Comparison of ENCODE assay signal across 14 mouse cellular contexts in genomic region chr8:85380123-85380823, GRCm38 (mm10). TPM values are rescaled to one million over a fixed set of nuclear protein-coding genes. Genes with fewer than 3 reads are reported as not detected.
DNase-seq lines count a peak whose midpoint lies in the region; ATAC-seq and TF ChIP-seq lines count a peak whose summit lies in the region.
"Had no signal": no experiment of that assay in that cellular context is flagged by ENCODE, and none has a peak within 500 bp of the region (broad histone marks: within the 10 kb centered on the region; RNA-seq: fewer than 3 reads in every experiment).

No protein-coding gene starts in this region.

- TF ChIP-seq RAD21 in MEL (IDR thresholded peaks at IDR 0.05; ENCODE audit: low read depth, low read length): no peak

- peak overlapping the region; percentile 33 for H3K9ac ChIP-seq in MEL (ENCODE audit: control insufficient read depth, low read depth, low read length, poor library complexity, severe bottlenecking)
- peak overlapping the region; percentile 82 for H3K9ac ChIP-seq in liver, embryonic 12.5 days
- no peak overlapping the region for H3K9ac ChIP-seq in hindbrain, embryonic 14.5 days
- H3K9ac ChIP-seq: forebrain, embryonic 12.5 days; hindbrain, embryonic 13.5 days; midbrain, embryonic 15.5 days had no signal

- peaks cover 5% of the 10 kb centered on the region for H3K4me1 ChIP-seq in kidney, adult 2 months (ENCODE audit: control insufficient read depth, insufficient read depth, low read length)
- H3K4me1 ChIP-seq in MEL (ENCODE audit: control insufficient read depth in 1 of 2, insufficient read depth in 2 of 2, low read length in 2 of 2): peaks cover 0 to 34% of the 10 kb centered on the region in 2 experiments; a peak in 3 of 4 replicates
- H3K4me1 ChIP-seq in erythroblast, embryonic 14.5 days (ENCODE audit: control insufficient read depth): peaks cover 92% of the 10 kb centered on the region
- H3K4me1 ChIP-seq in liver, embryonic 12.5 days: peaks cover 92% of the 10 kb centered on the region
- H3K4me1 ChIP-seq in hindbrain, embryonic 14.5 days (replicated peaks; ENCODE audit: control insufficient read depth, insufficient read depth, low read length): no peaks in the 10 kb centered on the region
- H3K4me1 ChIP-seq: hindbrain, embryonic 13.5 days; midbrain, embryonic 15.5 days had no signal

- peak in 1 of 2 experiments; percentile 31; a peak in 1 of 4 replicates for TF ChIP-seq EP300 in MEL (IDR thresholded peaks at IDR 0.05; ENCODE audit: low read depth in 1 of 2, low read length in 2 of 2)

- intact Hi-C loops in left cerebral cortex, postnatal 25 days (cut with DNase I): no loop called here

- WGBS in kidney, adult 2 months: 79% methylated on average over 10 of the region's 10 CpGs
- 23% methylated on average over 10 of the region's 10 CpGs for WGBS in liver, embryonic 12.5 days (ENCODE audit: insufficient replicate concordance)
- WGBS in hindbrain, embryonic 14.5 days: 84% methylated on average over 10 of the region's 10 CpGs

- no peaks in the 10 kb centered on the region for H3K27me3 ChIP-seq in kidney, adult 2 months (replicated peaks; ENCODE audit: control insufficient read depth, insufficient read depth, low read length)
- no peaks in the 10 kb centered on the region for H3K27me3 ChIP-seq in MEL (ENCODE audit: control insufficient read depth in 1 of 2, insufficient read depth in 2 of 2, low read length in 2 of 2)
- H3K27me3 ChIP-seq in erythroblast, embryonic 14.5 days (ENCODE audit: control insufficient read depth): no peaks in the 10 kb centered on the region
- H3K27me3 ChIP-seq in liver, embryonic 12.5 days (replicated peaks): no peaks in the 10 kb centered on the region
- H3K27me3 ChIP-seq in hindbrain, embryonic 14.5 days (ENCODE audit: control insufficient read depth, insufficient read depth, low read length): no peaks in the 10 kb centered on the region
- H3K27me3 ChIP-seq: CH12.LX; forebrain, embryonic 12.5 days; hindbrain, embryonic 13.5 days; midbrain, embryonic 15.5 days had no signal

- H3K4me2 ChIP-seq in liver, embryonic 12.5 days: peak overlapping the region; percentile 77
- no peak overlapping the region for H3K4me2 ChIP-seq in hindbrain, embryonic 14.5 days (replicated peaks)
- H3K4me2 ChIP-seq: forebrain, embryonic 12.5 days; hindbrain, embryonic 13.5 days; midbrain, embryonic 15.5 days had no signal

- H3K9me3 ChIP-seq in MEL (replicated peaks; ENCODE audit: insufficient read depth, low read length): no peaks in the 10 kb centered on the region
- no peaks in the 10 kb centered on the region for H3K9me3 ChIP-seq in erythroblast, embryonic 14.5 days (ENCODE audit: control insufficient read depth, low read length)
- H3K9me3 ChIP-seq in liver, embryonic 12.5 days (replicated peaks): no peaks in the 10 kb centered on the region
- H3K9me3 ChIP-seq in hindbrain, embryonic 14.5 days (ENCODE audit: control insufficient read depth, low read length): no peaks in the 10 kb centered on the region
- H3K9me3 ChIP-seq: forebrain, embryonic 12.5 days; hindbrain, embryonic 13.5 days; midbrain, embryonic 15.5 days had no signal

- H3K36me3 ChIP-seq in kidney, adult 2 months (ENCODE audit: control insufficient read depth, insufficient read depth, low read length): no peaks in the 10 kb centered on the region
- peaks cover 0 to 32% of the 10 kb centered on the region in 2 experiments; a peak in 2 of 4 replicates for H3K36me3 ChIP-seq in MEL (ENCODE audit: control insufficient read depth in 1 of 2, insufficient read depth in 2 of 2, low read length in 2 of 2)
- peaks cover 39% of the 10 kb centered on the region for H3K36me3 ChIP-seq in erythroblast, embryonic 14.5 days (ENCODE audit: control insufficient read depth)
- 0 out of 2 replicates have a peak, but pooled peaks cover 2% of the 10 kb centered on the region for H3K36me3 ChIP-seq in liver, embryonic 12.5 days
- no peaks in the 10 kb centered on the region for H3K36me3 ChIP-seq in hindbrain, embryonic 14.5 days (replicated peaks; ENCODE audit: control insufficient read depth, insufficient read depth)
- H3K36me3 ChIP-seq: forebrain, embryonic 12.5 days; hindbrain, embryonic 13.5 days; midbrain, embryonic 15.5 days had no signal

- peak; percentile 6 for DNase-seq in kidney, adult 2 months
- no peak for DNase-seq in kidney, postnatal 10 days
- DNase-seq in MEL (ENCODE audit: low read depth, low spot score): peak; percentile 65
- DNase-seq in MN1 (ENCODE audit: low spot score): no peak
- DNase-seq in hindbrain, embryonic 14.5 days (ENCODE audit: low spot score): no peak
- DNase-seq in left cerebral cortex, postnatal 25 days (ENCODE audit: low spot score in 2 of 2): no peak
- DNase-seq: cerebellum, adult 11-12 months; thymus, adult 2 months had no signal

- no peak for TF ChIP-seq POLR2A in kidney, adult 2 months (IDR thresholded peaks at IDR 0.05; ENCODE audit: low read depth, low read length)
- TF ChIP-seq POLR2A in MEL (IDR thresholded peaks at IDR 0.05; ENCODE audit: control insufficient read depth in 1 of 2, insufficient read depth in 1 of 2, low read depth in 1 of 2, low read length in 2 of 2, poor library complexity in 1 of 2): no peak

- ATAC-seq in liver, embryonic 12.5 days: peak; percentile 46
- no peak for ATAC-seq in hindbrain, embryonic 14.5 days (ENCODE audit: low FRiP score)
- ATAC-seq: midbrain, embryonic 15.5 days had no signal

- H3K79me2 ChIP-seq in MEL (ENCODE audit: control insufficient read depth, insufficient read depth, low read length, poor library complexity): no peaks in the 10 kb centered on the region

- no peak overlapping the region for H3K4me3 ChIP-seq in kidney, adult 2 months (ENCODE audit: insufficient read depth, low read depth, low read length)
- H3K4me3 ChIP-seq in MEL (ENCODE audit: control insufficient read depth in 1 of 2, insufficient read depth in 1 of 2, low read depth in 2 of 2, low read length in 2 of 2): peak overlapping the region; percentile 31 to 32
- peak overlapping the region; percentile 75 for H3K4me3 ChIP-seq in erythroblast, embryonic 14.5 days (replicated peaks)
- peak overlapping the region; percentile 67 for H3K4me3 ChIP-seq in liver, embryonic 12.5 days
- no peak overlapping the region for H3K4me3 ChIP-seq in hindbrain, embryonic 14.5 days (replicated peaks; ENCODE audit: low read length)
- H3K4me3 ChIP-seq: forebrain, embryonic 12.5 days; hindbrain, embryonic 13.5 days; midbrain, embryonic 15.5 days had no signal

- peak overlapping the region; percentile 18; the same call in 1 of the 2 replicates for H3K27ac ChIP-seq in kidney, adult 2 months (ENCODE audit: insufficient read depth, low read depth, low read length)
- peak overlapping the region; percentile 82 for H3K27ac ChIP-seq in MEL (ENCODE audit: control insufficient read depth, low read depth, low read length)
- peak overlapping the region; percentile 100 for H3K27ac ChIP-seq in liver, embryonic 12.5 days
- H3K27ac ChIP-seq in hindbrain, embryonic 14.5 days: no peak overlapping the region
- H3K27ac ChIP-seq: forebrain, embryonic 12.5 days; hindbrain, embryonic 13.5 days; midbrain, embryonic 15.5 days had no signal

- TF ChIP-seq CTCF in kidney, adult 2 months (conservative IDR thresholded peaks at IDR 0.05; ENCODE audit: insufficient read depth, insufficient read length, low read depth, low read length): no peak
- no peak for TF ChIP-seq CTCF in MEL (IDR thresholded peaks at IDR 0.05 in 2 of 3, conservative IDR thresholded peaks at IDR 0.05 in 1 of 3; ENCODE audit: control insufficient read depth in 1 of 3, insufficient read depth in 1 of 3, low read depth in 2 of 3, low read length in 3 of 3, poor library complexity in 1 of 3, severe bottlenecking in 1 of 3)

TF ChIP-seq in MEL, 35 proteins besides CTCF, POLR2A, EP300 and RAD21:
- TF ChIP-seq MAX (IDR thresholded peaks at IDR 0.05; ENCODE audit: low read length): 0 out of 2 replicates have a peak, but pooled peaks have one; percentile 30
- TF ChIP-seq TAL1 (IDR thresholded peaks at IDR 0.05; ENCODE audit: low read length): no peak
- TF ChIP-seq MAZ (IDR thresholded peaks at IDR 0.05; ENCODE audit: low read depth, low read length): peak; percentile 42; the same call in 1 of the 2 replicates
- no peak for TF ChIP-seq RCOR1 (IDR thresholded peaks at IDR 0.05; ENCODE audit: low read depth, low read length)
- no peak for TF ChIP-seq POLR2AphosphoS5 (IDR thresholded peaks at IDR 0.05; ENCODE audit: borderline replicate concordance, low read depth, low read length)
- TF ChIP-seq ZNF384 (IDR thresholded peaks at IDR 0.05; ENCODE audit: low read depth, low read length): peak; percentile 53; the same call in 1 of the 2 replicates
- TF ChIP-seq ETS1 (IDR thresholded peaks at IDR 0.05; ENCODE audit: low read depth, low read length): no peak

RNA-seq across cellular contexts. Expression of gene Mylk3, which starts 5.9 kb away (rescaled TPM):
- 0.62 and 0.77 TPM in 2 replicates for polyA plus RNA-seq in kidney, adult 2 months (2012; rRNA removed)
- total RNA-seq in MEL (2012; rRNA removed): 6.7 and 10.4 TPM in 2 replicates
- polyA plus RNA-seq in MEL (2012; ENCODE audit: insufficient read depth in 1 of 2, insufficient read length in 2 of 2, low read depth in 1 of 2, low replicate concordance in 2 of 2, missing spikeins in 1 of 2): 1 to 10 TPM in 1 of 2 experiments, not detected in 1; 9.5 TPM
- 8.6 and 10.8 TPM in 2 replicates for polyA plus RNA-seq in erythroblast, embryonic 14.5 days (2012)
- polyA plus RNA-seq in liver, embryonic 12.5 days (2016; fragmentation: Nextera tagmentation; extraction: Ambion mirVana): 40.7 and 42.5 TPM in 2 replicates
- polyA plus RNA-seq in hindbrain, embryonic 14.5 days (2014; fragmentation: Nextera tagmentation; extraction: Ambion mirVana): 0.25 and 0.27 TPM in 2 replicates
- total RNA-seq in left cerebral cortex, postnatal 25 days (2021): 1 to 10 TPM; 2.2 to 2.6 TPM

RNA-seq across cellular contexts. Expression of gene 4921524J17Rik, which starts 52.4 kb away (rescaled TPM):
- polyA plus RNA-seq in kidney, adult 2 months (2012; rRNA removed): 4.2 and 6.9 TPM in 2 replicates
- total RNA-seq in MEL (2012; rRNA removed): 14.6 and 16.1 TPM in 2 replicates
- 10 to 100 TPM in 1 of 2 experiments, not detected in 1; 21.9 TPM for polyA plus RNA-seq in MEL (2012; ENCODE audit: insufficient read depth in 1 of 2, insufficient read length in 2 of 2, low read depth in 1 of 2, low replicate concordance in 2 of 2, missing spikeins in 1 of 2)
- 2.1 and 2.7 TPM in 2 replicates for polyA plus RNA-seq in erythroblast, embryonic 14.5 days (2012)
- 23.8 and 25.3 TPM in 2 replicates for polyA plus RNA-seq in liver, embryonic 12.5 days (2016; fragmentation: Nextera tagmentation; extraction: Ambion mirVana)
- polyA plus RNA-seq in hindbrain, embryonic 14.5 days (2014; fragmentation: Nextera tagmentation; extraction: Ambion mirVana): 35.7 and 46.9 TPM in 2 replicates
- total RNA-seq in left cerebral cortex, postnatal 25 days (2021): 10 to 100 TPM; 12.9 to 13.8 TPM

Comparison
In these comparisons a context has a peak if more than half of its experiments do, and no peak if none do; other contexts are left out.
1. DNase-seq: peak in kidney, adult 2 months (single experiment) and MEL (single experiment); none in kidney, postnatal 10 days (single experiment), MN1 (single experiment), hindbrain, embryonic 14.5 days (single experiment) and left cerebral cortex, postnatal 25 days (0 of 2).
2. H3K4me3 ChIP-seq: peak in MEL (2 of 2), erythroblast, embryonic 14.5 days (single experiment) and liver, embryonic 12.5 days (single experiment); none in kidney, adult 2 months (single experiment) and hindbrain, embryonic 14.5 days (single experiment).